Mouse (Mus musculus) effector memory CD4-positive, alpha-beta T cell, adult 7 months (primary cell): ENCODE data around the gene Bcas1. TPM values are rescaled to one million over a fixed set of nuclear protein-coding genes. Genes with fewer than 3 reads are reported as not detected.

ENCODE experiments used
- polyA plus RNA-seq: library from polyadenylated mRNA; unstranded; fragments of 100-300 nt; shearing (Covaris generic); gene quantifications from one replicate; pipeline ENCODE4 v1.2.1, GENCODE M21; 2017

Bcas1 gene
- 1.1 TPM for polyA plus RNA-seq

GRCm38 (mm10) chr2:170427704-170428103, at the start of gene Bcas1:
Gene Bcas1, minus strand, starts transcription at chr2:170427845.

Other genes starting within 250 kb of the Bcas1 start
- gene Pfdn4, start 68.6 kb upstream of the Bcas1 start, polyA plus RNA-seq = 29.1 TPM
- gene Cyp24a1, start 69.3 kb upstream of the Bcas1 start, polyA plus RNA-seq = not detected
- gene 4930470P17Rik, start 174.2 kb upstream of the Bcas1 start, polyA plus RNA-seq = not detected